Mouse (Mus musculus): ENCODE measurements around the gene Smug1.

- TF ChIP-seq CTCF (IDR thresholded peaks at IDR 0.05; ENCODE audit: control insufficient read depth, insufficient read depth, insufficient replicate concordance, low read depth, low read length), result no peak
- TF ChIP-seq POLR2A (IDR thresholded peaks at IDR 0.05; ENCODE audit: control insufficient read depth, low read depth, low read length), result no peak
Measured at GRCm38 (mm10) chr15:103144176-103144575, 22.7 kb downstream of the Smug1 start.

Measured in testis, adult 2 months (tissue).